Mouse (Mus musculus) telencephalon, adult 2 months (tissue): Measurements from ENCODE around the gene Slc6a16.

Experiments
- DNase-seq: peaks from one replicate; pipeline ENCODE4 v3.0.0-alpha.2; 2011; ENCODE audit warnings: low read depth, low spot score

The Slc6a16 gene

DNA sequence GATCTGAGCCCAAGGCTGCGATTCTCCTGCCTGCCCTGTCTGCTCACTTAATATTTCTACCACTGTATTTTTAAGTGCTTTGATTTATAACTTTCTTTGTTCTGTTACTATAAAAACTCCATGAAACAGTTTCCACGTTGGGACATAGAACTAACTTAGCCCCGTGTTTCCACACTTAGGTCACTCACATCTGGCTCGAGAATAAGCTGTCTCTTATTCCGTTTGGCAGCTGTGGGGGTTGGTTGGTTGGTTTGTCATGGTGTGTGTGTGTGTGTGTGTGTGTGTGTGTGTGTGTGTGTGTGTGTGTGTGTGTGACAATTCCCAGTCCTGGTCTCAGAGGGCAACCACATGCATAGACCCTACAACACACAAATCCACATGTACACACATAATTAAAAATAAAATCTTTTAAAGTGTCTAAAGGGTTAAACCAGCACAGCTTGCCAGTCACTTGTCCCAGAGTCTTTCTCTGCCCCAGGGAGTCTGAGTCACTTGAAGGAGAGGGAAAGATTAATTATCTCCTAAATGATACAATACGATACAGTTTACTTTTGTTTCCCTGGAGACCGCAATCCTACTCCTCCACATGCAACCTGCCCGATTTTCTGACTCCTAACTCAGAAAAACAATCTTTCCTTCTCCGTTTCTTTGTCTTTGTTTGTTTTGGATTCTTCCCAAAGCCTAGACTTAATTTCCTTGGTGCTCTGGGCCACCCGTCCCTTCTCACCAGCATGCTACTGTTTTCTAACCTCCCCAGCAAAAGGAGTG lies 72.0 kb downstream of the Slc6a16 start:
- DNase-seq: no peak

DNA sequence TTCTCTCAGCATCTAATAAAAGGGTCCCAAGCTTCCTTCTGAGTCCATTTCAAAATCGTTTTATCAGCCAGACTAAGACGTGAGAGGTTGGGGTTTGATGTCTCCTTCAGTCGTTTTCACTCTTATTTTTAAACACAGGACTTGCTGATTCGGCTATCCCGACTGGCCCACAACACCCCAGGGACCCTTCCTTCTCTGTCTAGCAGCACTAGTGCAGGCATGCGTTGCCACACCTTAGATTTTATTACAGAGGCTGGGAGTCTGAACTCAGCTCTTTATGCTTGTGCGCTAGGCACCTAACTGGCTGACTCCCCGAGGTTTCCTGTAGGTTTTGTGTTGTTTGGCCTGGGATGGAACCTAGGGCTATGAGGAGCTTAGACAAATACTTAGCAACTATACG lies 72.6 kb downstream of the Slc6a16 start:
- no peak for DNase-seq

DNA sequence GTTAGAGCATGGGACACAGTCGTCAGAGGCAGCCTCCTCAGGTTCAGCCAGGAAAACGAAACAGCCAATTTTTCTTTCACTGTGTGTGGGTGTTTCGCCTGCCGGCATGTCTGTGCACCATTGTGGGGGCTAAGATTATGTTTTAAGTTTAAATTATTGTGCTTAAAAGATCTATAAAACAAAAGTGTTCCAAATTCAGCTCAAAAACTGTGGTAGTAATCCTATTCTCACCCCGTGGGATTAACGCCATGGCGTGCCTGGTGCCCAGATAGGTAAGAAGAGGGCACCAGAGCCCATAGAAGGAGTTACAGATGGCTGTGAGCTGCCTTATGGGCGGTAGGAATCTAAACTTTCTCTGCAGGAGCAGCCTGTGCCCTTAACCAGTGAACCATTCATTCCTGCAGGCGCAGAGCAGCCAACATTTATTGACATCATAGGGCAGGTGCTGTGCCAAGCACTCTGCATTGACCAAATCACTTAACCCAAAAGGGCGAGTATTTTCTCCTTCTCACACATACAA lies 74.4 kb downstream of the Slc6a16 start:
- peak; percentile 64 for DNase-seq

DNA sequence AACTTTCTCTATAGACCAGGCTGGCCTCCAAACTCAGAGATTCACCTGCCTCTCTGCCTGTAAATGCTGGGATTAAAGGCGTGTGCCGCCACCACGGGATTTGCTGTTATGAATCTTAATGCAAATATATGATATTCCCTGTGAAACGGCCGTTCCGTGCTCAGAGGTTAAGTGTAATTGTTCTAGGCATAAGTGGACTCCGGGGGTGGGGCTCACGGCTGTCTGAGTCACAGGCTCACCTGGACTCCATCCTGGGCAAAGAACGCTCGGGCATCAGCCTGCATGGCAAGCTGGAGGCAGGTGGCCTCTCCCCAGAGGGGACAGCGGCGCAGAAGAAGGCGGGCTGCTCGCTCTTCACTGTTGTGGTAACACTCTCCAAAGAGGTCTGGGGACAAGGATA lies 75.7 kb downstream of the Slc6a16 start:
- no peak for DNase-seq

DNA sequence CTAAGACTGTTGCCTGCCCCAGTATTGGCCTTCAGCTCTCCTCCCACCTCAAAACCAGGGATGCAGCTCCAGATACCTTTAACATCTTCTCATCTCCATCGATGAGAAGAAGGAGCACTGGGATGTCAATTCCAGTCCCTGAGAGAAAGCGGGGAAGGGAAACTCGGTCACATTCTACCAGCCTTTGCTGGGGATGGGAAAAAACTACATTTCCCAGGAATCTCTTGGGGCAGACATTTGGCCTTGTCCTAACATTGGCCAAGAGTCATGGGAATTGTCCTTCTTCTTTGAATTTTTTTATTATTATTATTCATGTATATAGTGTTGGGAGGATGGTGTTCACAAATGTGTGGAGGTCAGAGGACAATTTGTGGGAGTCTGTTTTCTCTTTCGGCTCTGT lies 81.4 kb downstream of the Slc6a16 start:
- DNase-seq: no peak
